Mouse (Mus musculus) ovary, postnatal 14 days (tissue): ENCODE measurements around the gene Sall2.
A peak's percentile ranks its signal among the peaks of the same experiment; 100 is the strongest.
"Not testable (repeated sequence)": the region's sequence is repeated elsewhere in the genome, so short reads cannot be mapped to it uniquely, and the experiment has no call there.

ENCODE experiments used
- DNase-seq: peaks from one replicate; pipeline ENCODE4 v3.0.0; 2022; ENCODE audit warnings: low spot score

Gene Sall2

GRCm38 (mm10) chr14:52303517-52303916, 25.0 kb downstream of the Sall2 start:
- not testable (repeated sequence) for DNase-seq

GRCm38 (mm10) chr14:52295558-52296264, 32.9 kb downstream of the Sall2 start:
- no peak for DNase-seq

GRCm38 (mm10) chr14:52284191-52284590, 44.4 kb downstream of the Sall2 start:
- no peak for DNase-seq

GRCm38 (mm10) chr14:52283629-52284028, 44.9 kb downstream of the Sall2 start:
- no peak for DNase-seq

- no peak for DNase-seq
These were observed 48.8 kb downstream of the Sall2 start for GRCm38 (mm10) chr14:52279747-52280120.

GRCm38 (mm10) chr14:52278932-52279746, 49.4 kb downstream of the Sall2 start, which contains the start of the genes Tox4 and Rab2b:
Tox4 (plus strand) TSS chr14:52279146.
Rab2b (minus strand) TSS chr14:52279545.
- peak; percentile 98 for DNase-seq

- DNase-seq = no peak
These were observed 51.4 kb downstream of the Sall2 start for GRCm38 (mm10) chr14:52277210-52277609.

GRCm38 (mm10) chr14:52272781-52273180, 55.8 kb downstream of the Sall2 start:
- DNase-seq = no peak
